Mouse (Mus musculus): ENCODE results near the gene Ephb1.

Ephb1 gene

GRCm38 (mm10) chr9:101903406-101903805, 451.1 kb downstream of the Ephb1 start:
- TF ChIP-seq GATA4 (IDR thresholded peaks at IDR 0.05; ENCODE audit: insufficient replicate concordance, low read length): no peak

- no peak for TF ChIP-seq GATA4 (IDR thresholded peaks at IDR 0.05; ENCODE audit: insufficient replicate concordance, low read length)
Observed at GRCm38 (mm10) chr9:101897851-101898250, 456.6 kb downstream of the Ephb1 start.

GRCm38 (mm10) chr9:101883295-101883694, 471.2 kb downstream of the Ephb1 start:
- no peak for TF ChIP-seq GATA4 (IDR thresholded peaks at IDR 0.05; ENCODE audit: insufficient replicate concordance, low read length)

GRCm38 (mm10) chr9:101877109-101877987, 477.1 kb downstream of the Ephb1 start:
- no peak for TF ChIP-seq GATA4 (IDR thresholded peaks at IDR 0.05; ENCODE audit: insufficient replicate concordance, low read length)

- no peak for TF ChIP-seq GATA4 (IDR thresholded peaks at IDR 0.05; ENCODE audit: insufficient replicate concordance, low read length)
Observed at GRCm38 (mm10) chr9:101875306-101875705, 479.2 kb downstream of the Ephb1 start.
